Mouse (Mus musculus) layer of hippocampus, adult 2 months (tissue): Measurements from ENCODE around the gene Efcab7. TPM values are rescaled to one million over a fixed set of nuclear protein-coding genes. Genes with fewer than 3 reads are reported as not detected.

Source experiments
- DNase-seq, 2 experiments: peaks; one replicate each; pipeline ENCODE4 v3.0.0; 2022; ENCODE audit warnings: low spot score in 2 of 2
- H3K27ac ChIP-seq: fragments of 200-600 bp; 2 replicates; pipeline ENCODE4 v1.8.1; 2022
- H3K4me3 ChIP-seq: fragments of 200-600 bp; 2 replicates; pipeline ENCODE4 v1.8.1; 2022; ENCODE audit warnings: mild to moderate bottlenecking
- CTCF ChIP-seq: fragments of 200-600 bp; conservative IDR thresholded peaks from 2 replicates; pipeline ENCODE4 v1.8.1; 2022; ENCODE audit warnings: antibody characterized with exemption, mild to moderate bottlenecking, moderate library complexity
- long read RNA-seq, 2 experiments: library from polyadenylated mRNA; stranded (forward); transcript quantifications; one replicate each; pipeline ENCODE4 v2.0.0; 2021; ENCODE audit warnings: borderline mapping rate in 2 of 2
- total RNA-seq, 2 experiments: library from RNA; stranded (reverse); gene quantifications; 2 replicates each; pipeline ENCODE4 v1.2.3; 2021

Gene Efcab7
- 10 to 100 TPM; 11.6 to 12.1 TPM for total RNA-seq
- long read RNA-seq, experiment 1, partial matches to known transcripts: 0 of 1 reads
- long read RNA-seq, experiment 1, other reads (novel, unspliced or antisense): 1 of 1 reads
- long read RNA-seq, experiment 2: 0 reads

- DNase-seq: peak; percentile 83 to 85
- Histone ChIP-seq H3K4me3 (peak within 1 kb of the TSS; percentile 69), H3K27ac (peak within 1 kb of the TSS; percentile 99)
- TF ChIP-seq CTCF: peak; percentile 36
Measured at GRCm38 (mm10) chr4:99829094-99830073, at the start of gene Efcab7. Gene Efcab7 (plus strand): TSS chr4:99829198.

- H3K4me3 ChIP-seq: no peak overlapping the region
- TF ChIP-seq CTCF: no peak
- no peak overlapping the region for H3K27ac ChIP-seq
- no peak for DNase-seq
Measured at GRCm38 (mm10) chr4:99792365-99792764, 36.6 kb upstream of the Efcab7 start.

DNA sequence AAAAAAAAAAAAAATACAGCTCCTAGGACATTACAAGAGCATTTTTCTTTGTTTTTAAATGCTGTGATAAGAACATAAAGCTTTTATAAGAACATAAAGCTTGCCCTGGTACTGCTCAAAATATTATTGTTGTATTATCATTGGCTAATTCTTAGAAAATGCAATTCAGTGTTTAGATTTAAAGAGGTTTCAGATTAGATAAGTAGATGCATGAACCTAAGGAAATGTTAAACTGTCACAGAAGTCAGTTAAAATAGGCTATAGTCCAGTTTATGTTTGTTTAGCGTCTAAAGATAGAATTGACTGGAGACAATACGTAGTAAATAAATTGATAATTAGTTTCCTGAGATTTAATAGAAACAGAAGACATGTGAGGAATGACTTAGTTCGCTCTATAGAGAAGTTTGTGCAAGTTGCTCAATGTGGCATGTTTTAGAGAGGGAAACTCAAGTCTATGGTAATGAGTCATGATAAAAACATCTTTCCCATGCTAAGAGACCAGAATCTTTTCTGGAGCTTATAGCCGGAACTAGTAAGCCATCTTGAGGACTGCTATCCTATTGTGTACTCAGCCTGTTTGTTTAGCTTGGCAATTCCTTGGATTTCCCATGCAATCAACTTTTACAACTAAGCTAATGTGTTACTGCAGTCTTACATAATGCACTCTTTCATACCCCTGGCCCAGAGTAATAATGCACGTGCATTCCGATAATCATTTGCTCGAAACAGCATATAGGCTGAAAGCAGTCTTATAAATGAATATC, 12.1 kb upstream of the Efcab7 start:
- no peak for TF ChIP-seq CTCF
- Histone ChIP-seq H3K27ac (no peak overlapping the region), H3K4me3 (no peak overlapping the region)
- DNase-seq: no peak

GRCm38 (mm10) chr4:99828337-99828736, 661 bp upstream of the Efcab7 start:
- no peak overlapping the region for H3K27ac ChIP-seq
- TF ChIP-seq CTCF: no peak
- peak overlapping the region; percentile 69 for H3K4me3 ChIP-seq
- no peak for DNase-seq

GRCm38 (mm10) chr4:99828739-99829093, 282 bp upstream of the Efcab7 start:
- DNase-seq: no peak
- Histone ChIP-seq H3K27ac (peak overlapping the region; percentile 99), H3K4me3 (peak overlapping the region; percentile 69)
- no peak for TF ChIP-seq CTCF

- TF ChIP-seq CTCF: peak; percentile 90
- Histone ChIP-seq H3K4me3 (no peak overlapping the region), H3K27ac (no peak overlapping the region)
- DNase-seq: peak; percentile 19 to 34
Measured at GRCm38 (mm10) chr4:99881882-99882281, 52.9 kb downstream of the Efcab7 start.

DNA sequence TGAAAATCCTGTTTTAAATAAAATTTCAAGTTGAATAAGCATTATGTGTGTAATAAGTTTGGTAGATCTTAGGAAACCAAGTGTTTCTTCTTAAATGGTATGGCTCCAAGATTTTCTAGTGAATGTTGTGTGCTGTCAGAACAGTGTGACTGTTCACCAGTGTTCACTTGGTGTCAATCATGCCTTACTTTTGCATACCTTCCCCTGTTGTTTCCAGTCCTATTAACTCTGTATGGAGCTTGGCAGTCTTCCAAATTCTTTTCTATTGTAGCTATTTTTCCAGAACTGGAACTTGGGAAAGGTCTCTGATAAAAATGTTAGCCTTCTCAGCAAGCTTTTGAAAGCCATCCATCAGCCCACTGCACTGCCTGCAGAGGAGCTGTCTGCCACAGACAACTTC, 53.4 kb downstream of the Efcab7 start:
- Histone ChIP-seq H3K4me3 (no peak overlapping the region), H3K27ac (no peak overlapping the region)
- no peak for DNase-seq
- TF ChIP-seq CTCF: no peak

- peak; percentile 89 for TF ChIP-seq CTCF
- Histone ChIP-seq H3K4me3 (no peak overlapping the region), H3K27ac (no peak overlapping the region)
- DNase-seq: no peak
Measured at GRCm38 (mm10) chr4:99913894-99914451, 85.0 kb downstream of the Efcab7 start.

GRCm38 (mm10) chr4:99926380-99926779, 97.4 kb downstream of the Efcab7 start:
- Histone ChIP-seq H3K27ac (no peak overlapping the region), H3K4me3 (no peak overlapping the region)
- TF ChIP-seq CTCF: no peak
- DNase-seq: no peak

GRCm38 (mm10) chr4:99928521-99928920, 99.5 kb downstream of the Efcab7 start:
- no peak for DNase-seq
- no peak for TF ChIP-seq CTCF
- Histone ChIP-seq H3K4me3 (no peak overlapping the region; the same call in 1 of the 2 replicates), H3K27ac (no peak overlapping the region)

DNA sequence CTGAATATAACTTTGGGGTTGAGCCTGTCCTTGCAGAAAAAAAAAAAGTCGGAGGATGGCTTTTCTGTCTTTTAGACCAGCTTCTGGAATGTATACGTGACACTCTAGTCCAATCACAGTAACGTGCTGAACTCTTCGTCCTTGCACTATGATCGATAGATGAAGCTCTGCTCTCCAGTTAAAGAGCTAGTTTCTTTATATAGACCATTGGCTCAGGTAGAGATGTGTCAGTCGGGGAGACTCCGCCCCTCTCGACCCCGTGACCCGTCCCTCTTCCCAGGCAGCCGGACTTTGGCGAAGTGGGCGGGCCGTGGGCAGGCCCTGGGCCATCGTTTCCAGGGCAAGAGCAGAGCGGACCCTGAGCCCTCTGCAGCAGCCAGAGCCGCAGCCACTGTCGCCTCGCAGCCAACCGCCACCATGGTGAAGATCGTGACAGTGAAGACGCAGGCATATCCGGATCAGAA, 100.2 kb downstream of the Efcab7 start, which contains the start of gene Pgm1:
Gene Pgm1, plus strand, starts transcription at position 266 of the 464 bp plus-strand sequence.
- Histone ChIP-seq H3K4me3 (peak within 1 kb of the TSS; percentile 92), H3K27ac (peak within 1 kb of the TSS; percentile 97)
- peak; percentile 75 to 80 for DNase-seq
- no peak for TF ChIP-seq CTCF

- peak within 1 kb of the TSS; percentile 97 for H3K27ac ChIP-seq
- TF ChIP-seq CTCF: no peak
Measured at GRCm38 (mm10) chr4:99929613-99930517, 100.9 kb downstream of the Efcab7 start, which contains the start of gene Itgb3bp. Gene Itgb3bp (minus strand): TSS chr4:99929813.

More at GRCm38 (mm10) chr4:99929613-99930517, 100.9 kb downstream of the Efcab7 start, which contains the start of gene Itgb3bp:
- peak within 1 kb of the TSS; percentile 92 for H3K4me3 ChIP-seq
- DNase-seq: peak; percentile 67 to 71
